Mouse (Mus musculus): ENCODE measurements around the gene Fsip1.

DNA sequence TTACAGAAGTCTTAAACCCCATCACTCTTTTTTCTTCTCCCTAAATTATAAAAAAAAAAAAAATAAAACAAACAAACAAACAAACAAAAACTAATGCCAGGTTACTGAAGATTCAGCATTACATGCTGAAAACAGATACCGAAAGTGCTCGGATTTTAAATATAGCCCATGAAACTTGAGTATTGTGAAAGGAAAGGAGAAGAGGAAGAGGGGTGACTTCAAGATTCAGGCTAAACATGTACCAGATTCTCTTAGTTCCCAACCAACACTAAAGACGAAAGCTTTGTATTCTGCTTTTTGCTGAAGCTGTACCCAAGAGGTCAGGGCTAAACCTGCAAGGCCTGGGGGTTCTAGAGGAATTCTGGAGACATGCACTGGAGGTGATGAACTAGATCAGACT, 98.7 kb downstream of the Fsip1 start:
- no peak for TF ChIP-seq EP300 (IDR thresholded peaks at IDR 0.05; ENCODE audit: low read depth)
- TF ChIP-seq CTCF (IDR thresholded peaks at IDR 0.05; ENCODE audit: low read depth) = no peak

All from heart, postnatal 0 days (tissue).